Mouse (Mus musculus): ENCODE data around the gene Sel1l.

Gene Sel1l

GRCm38 (mm10) chr12:91849045-91849467, at the start of gene Sel1l:
TSS of gene Sel1l (minus strand) at chr12:91849157.
- DNase-seq = peak; percentile 98 to 99

- no peak for DNase-seq
Observed at GRCm38 (mm10) chr12:91892622-91893560, 43.9 kb upstream of the Sel1l start.

- no peak for DNase-seq
Observed at GRCm38 (mm10) chr12:91880431-91880830, 31.5 kb upstream of the Sel1l start.

- no peak for DNase-seq
Observed at GRCm38 (mm10) chr12:91878912-91879250, 29.9 kb upstream of the Sel1l start.

- no peak for DNase-seq
Observed at GRCm38 (mm10) chr12:91878056-91878911, 29.3 kb upstream of the Sel1l start.

- no peak for DNase-seq
Observed at GRCm38 (mm10) chr12:91877646-91878045, 28.7 kb upstream of the Sel1l start.

- no peak for DNase-seq
Observed at GRCm38 (mm10) chr12:91870671-91871070, 21.7 kb upstream of the Sel1l start.

- no peak for DNase-seq
Observed at GRCm38 (mm10) chr12:91869352-91869751, 20.4 kb upstream of the Sel1l start.

- no peak for DNase-seq
Observed at GRCm38 (mm10) chr12:91854330-91854729, 5.4 kb upstream of the Sel1l start.

GRCm38 (mm10) chr12:91848394-91849044, 438 bp downstream of the Sel1l start:
- DNase-seq = no peak

- no peak for DNase-seq
Observed at GRCm38 (mm10) chr12:91846038-91846437, 2.9 kb downstream of the Sel1l start.

GRCm38 (mm10) chr12:91845393-91845792, 3.6 kb downstream of the Sel1l start:
- no peak for DNase-seq

- no peak for DNase-seq
Observed at GRCm38 (mm10) chr12:91844542-91844941, 4.4 kb downstream of the Sel1l start.

GRCm38 (mm10) chr12:91843888-91844287, 5.1 kb downstream of the Sel1l start:
- no peak for DNase-seq

- DNase-seq = no peak
Observed at GRCm38 (mm10) chr12:91841714-91842113, 7.2 kb downstream of the Sel1l start.

GRCm38 (mm10) chr12:91838261-91838660, 10.7 kb downstream of the Sel1l start:
- no peak for DNase-seq

GRCm38 (mm10) chr12:91837401-91838065, 11.4 kb downstream of the Sel1l start:
- DNase-seq = no peak

- no peak for DNase-seq
Observed at GRCm38 (mm10) chr12:91833939-91834333, 15.0 kb downstream of the Sel1l start.

GRCm38 (mm10) chr12:91833237-91833938, 15.6 kb downstream of the Sel1l start:
- DNase-seq = no peak

- DNase-seq = no peak
Observed at GRCm38 (mm10) chr12:91831410-91831809, 17.5 kb downstream of the Sel1l start.

GRCm38 (mm10) chr12:91820461-91820860, 28.5 kb downstream of the Sel1l start:
- DNase-seq = no peak

GRCm38 (mm10) chr12:91818726-91819125, 30.2 kb downstream of the Sel1l start:
- no peak for DNase-seq

All from thymus, adult 18-20 months (tissue).